Mouse (Mus musculus) granulocyte monocyte progenitor cell, adult 5-6 weeks (primary cell): ENCODE results near the gene Cacna1s. TPM values are rescaled to one million over a fixed set of nuclear protein-coding genes. Genes with fewer than 3 reads are reported as not detected.

Experiments used
- ATAC-seq: replicated peaks from 2 replicates; pipeline ENCODE4 v1.8.0; 2016; ENCODE audit warnings: mild to moderate bottlenecking, moderate TSS enrichment, inconsistent platforms; ENCODE audit not compliant: poor library complexity, severe bottlenecking
- total RNA-seq, 2 experiments: library from RNA; stranded (forward) in 1 of 2; stranded (reverse) in 1 of 2; fragments of 200-712, 200-1000 nt in 1 of 2; fragments of >200 nt in 1 of 2; fragmentation: Nextera tagmentation in 1 of 2; gene quantifications; 2 replicates each; pipeline ENCODE4 v1.2.3; 2014 to 2017

The Cacna1s gene
- total RNA-seq (2014; fragmentation: Nextera tagmentation) (not detected in 2 replicates), total RNA-seq (2017) (not detected in 2 replicates)

- no peak for ATAC-seq
Observed at GRCm38 (mm10) chr1:136052547-136052946, at the start of gene Cacna1s. TSS of gene Cacna1s (plus strand) at chr1:136052750.

DNA sequence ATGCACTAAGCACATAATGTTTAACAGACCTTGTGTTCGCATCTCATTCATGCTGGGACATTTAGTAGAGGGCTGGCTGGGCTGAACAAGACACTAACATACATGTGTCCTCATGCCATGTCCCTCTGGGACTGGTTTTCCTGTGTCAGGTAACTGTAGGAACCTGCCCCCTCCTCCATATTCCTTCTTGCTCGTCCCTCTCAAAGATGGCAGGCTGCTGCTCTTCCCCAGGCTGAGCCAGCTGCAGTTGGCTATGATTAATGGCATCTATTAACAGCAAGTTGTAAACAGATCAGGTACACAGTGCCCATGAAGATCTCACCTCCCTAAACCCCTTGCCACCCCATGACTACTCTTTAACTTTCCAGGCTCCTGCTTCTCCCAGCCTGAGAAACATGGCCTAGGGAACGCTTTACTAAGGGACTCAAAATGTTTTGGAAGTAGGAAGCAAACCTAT, 46.2 kb upstream of the Cacna1s start, which contains the start of gene Igfn1:
Igfn1 (minus strand) TSS at position 51 of the 457 bp plus-strand sequence.
- no peak for ATAC-seq

GRCm38 (mm10) chr1:136007211-136008158, 45.1 kb upstream of the Cacna1s start, which contains the start of gene Tmem9:
TSS of gene Tmem9 (plus strand) at chr1:136008150.
- peak; percentile 98 for ATAC-seq

DNA sequence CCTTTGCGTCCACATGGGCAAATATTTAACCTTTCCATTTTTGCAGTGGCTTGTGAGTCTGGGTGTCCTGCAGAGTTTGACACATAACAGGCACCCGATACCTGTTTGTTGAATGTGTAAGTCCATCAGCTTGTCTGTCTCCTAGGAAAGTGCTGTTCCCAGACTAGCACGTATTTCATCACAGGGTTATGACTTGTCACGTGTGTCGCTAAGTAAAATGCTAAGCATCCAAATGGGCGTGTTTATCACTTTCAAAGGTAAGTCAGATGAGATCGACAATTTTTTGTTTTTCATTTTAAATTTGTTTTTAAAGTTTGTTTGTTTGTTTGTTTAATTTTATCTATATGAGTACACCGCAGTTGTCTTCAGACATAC, 44.4 kb upstream of the Cacna1s start:
- ATAC-seq: peak; percentile 40

DNA sequence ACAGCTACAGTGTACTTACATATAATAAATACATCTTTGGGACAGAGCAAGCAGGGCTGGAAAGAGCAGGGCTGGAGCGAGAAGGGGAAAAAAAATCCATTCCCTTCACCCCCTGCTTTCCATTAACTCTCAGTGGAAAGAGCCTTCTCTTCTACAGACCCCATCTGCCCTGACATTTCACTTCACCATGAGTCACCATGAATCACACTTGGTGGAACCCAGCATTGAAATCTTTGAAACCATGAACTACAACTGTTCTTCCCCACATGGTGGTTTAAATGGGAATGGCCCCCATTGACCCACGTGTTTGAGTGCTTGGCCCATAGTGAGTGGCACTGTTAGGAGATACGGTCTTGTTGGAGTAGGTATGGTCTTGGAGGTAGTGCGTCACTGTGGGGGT, 42.3 kb upstream of the Cacna1s start:
- no peak for ATAC-seq

DNA sequence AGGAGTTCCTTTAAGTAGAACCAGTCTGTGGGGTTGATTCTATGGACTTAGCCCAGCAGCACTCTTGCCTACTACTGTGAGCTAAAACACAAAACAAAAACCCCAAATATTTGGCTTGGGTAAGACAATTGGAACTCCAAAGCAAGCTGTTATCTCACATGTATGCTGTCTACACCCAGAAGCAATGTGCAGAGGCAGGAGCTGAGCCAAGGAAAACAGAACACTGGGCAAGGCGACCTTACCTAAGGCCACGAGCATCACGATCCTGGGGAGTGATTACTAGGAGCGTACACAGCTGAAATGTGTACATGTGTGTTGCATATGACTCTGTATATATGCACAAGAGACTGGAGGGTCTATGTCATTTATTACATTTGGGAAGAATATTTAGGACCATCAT, 39.0 kb upstream of the Cacna1s start:
- no peak for ATAC-seq

DNA sequence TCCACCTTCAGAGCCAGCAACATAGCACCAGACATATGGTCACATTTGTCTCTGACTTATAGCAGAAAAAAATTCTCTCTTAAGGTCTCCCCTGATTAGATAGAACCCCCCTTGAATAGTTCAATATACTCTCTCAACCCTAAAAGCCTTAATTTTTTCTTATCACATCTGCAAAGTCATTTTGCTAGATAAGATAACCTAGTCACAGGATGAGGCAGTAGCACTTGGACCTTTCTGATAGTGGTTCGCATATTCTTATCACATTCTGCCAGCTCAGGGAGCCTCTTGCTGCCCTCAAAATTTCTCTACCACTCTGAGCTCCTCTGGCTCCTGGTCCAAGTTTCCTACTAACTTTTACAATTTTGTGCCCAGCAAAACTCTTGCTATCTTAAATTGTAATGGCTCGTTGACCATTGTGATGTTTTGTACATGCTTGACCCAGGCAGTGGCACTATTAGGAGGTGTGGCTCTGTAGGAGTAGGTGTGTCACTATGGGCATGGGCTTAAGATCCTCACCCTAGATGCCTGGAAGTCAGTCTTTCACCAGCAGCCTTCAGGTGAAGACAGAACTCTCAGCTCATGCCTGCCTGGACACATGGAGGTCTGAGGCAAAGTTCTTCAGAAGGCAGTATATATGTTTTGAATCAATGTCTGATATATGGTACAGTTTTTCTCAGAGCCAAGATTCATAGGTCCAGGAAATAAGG, 37.6 kb upstream of the Cacna1s start:
- no peak for ATAC-seq

- no peak for ATAC-seq
Observed at GRCm38 (mm10) chr1:136017307-136017706, 35.2 kb upstream of the Cacna1s start.

- peak; percentile 99 for ATAC-seq
Observed at GRCm38 (mm10) chr1:136017907-136018313, 34.6 kb upstream of the Cacna1s start.

DNA sequence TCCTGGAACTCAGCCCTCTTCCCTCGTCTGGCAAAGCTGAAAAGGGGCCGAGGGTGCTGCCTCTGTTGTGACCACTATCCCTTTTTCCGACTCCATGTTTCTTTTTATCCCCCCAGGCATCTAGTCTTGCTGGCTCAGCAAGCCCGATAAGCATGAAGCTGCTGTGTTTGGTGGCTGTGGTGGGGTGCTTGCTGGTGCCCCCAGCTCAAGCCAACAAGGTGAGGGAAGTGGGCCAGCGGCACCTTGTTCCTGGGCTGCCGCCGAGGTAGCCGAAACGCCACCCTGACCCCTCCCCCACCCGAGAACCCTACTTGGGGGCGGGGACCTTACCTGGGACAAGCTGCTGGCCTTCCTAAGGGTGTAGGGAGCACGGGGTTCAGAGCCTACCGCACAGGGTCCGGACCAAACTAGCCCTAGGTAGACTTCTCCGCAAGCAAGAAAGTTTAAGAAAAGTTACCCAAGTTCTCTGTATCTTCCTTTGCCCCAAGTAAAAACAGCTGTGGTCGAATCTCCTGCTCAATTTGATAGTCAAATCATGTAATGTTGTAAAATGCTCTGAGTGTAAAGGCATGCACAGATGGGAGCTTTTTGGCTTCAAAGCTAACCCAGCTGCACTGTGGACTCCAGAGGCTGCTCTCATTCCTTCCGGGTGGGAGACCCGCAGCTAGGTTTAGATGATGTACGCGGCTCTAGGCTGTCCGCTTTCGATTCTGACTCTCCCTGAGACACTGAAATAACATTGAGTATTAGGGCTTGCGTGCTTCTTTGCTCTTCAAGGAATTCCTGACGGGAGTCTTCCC, 34.0 kb upstream of the Cacna1s start:
- peak; percentile 5; the same call in 1 of the 2 replicates for ATAC-seq

- no peak for ATAC-seq
Observed at GRCm38 (mm10) chr1:136030201-136030600, 22.3 kb upstream of the Cacna1s start.

GRCm38 (mm10) chr1:136031697-136032096, 20.9 kb upstream of the Cacna1s start:
- no peak for ATAC-seq

DNA sequence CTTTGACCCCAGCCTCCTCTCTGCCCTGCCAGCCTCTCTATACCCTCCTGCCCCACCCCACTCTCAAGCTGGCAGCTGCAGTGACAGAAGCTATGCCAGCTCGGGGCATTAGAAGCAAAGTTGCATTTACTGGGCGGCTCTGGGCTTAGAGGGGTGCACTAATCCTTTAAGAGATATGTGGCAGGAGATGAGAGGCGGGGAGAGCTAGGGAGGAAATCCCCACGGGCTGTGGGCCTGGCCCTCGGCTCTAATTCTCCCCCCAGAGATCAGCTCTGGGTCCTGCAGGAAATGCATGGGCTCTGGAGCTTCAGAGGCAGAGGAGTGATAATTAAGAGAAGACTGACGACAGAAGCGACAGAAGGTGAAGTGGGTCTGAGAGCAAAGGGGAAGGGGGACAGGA, 19.6 kb upstream of the Cacna1s start:
- ATAC-seq: no peak

- ATAC-seq: no peak
Observed at GRCm38 (mm10) chr1:136038746-136039538, 13.6 kb upstream of the Cacna1s start.

- no peak for ATAC-seq
Observed at GRCm38 (mm10) chr1:136040452-136040851, 12.1 kb upstream of the Cacna1s start.

- no peak for ATAC-seq
Observed at GRCm38 (mm10) chr1:136040874-136041273, 11.7 kb upstream of the Cacna1s start.

GRCm38 (mm10) chr1:136045774-136046173, 6.8 kb upstream of the Cacna1s start:
- peak; percentile 70 for ATAC-seq

DNA sequence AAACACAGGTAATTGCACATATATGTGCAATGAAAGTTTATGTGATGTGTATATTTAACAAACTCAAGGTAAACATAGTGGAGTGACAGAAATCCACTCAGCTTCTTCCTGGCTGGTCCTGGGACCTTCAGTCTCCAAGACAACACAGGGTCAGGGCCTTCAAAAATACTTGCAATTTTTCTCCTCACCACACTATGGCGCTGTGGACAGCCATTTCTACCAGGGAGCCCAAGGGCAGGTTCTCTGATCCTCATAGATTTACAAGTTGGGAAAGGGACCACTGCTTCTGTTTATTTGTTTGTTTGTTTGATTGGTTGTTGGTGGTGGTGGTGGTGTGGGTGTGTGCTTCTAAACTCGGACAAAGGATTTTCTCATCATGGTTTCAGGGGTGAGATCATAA, 5.1 kb upstream of the Cacna1s start:
- ATAC-seq: peak; percentile 50; the same call in 1 of the 2 replicates

GRCm38 (mm10) chr1:136047894-136048293, 4.7 kb upstream of the Cacna1s start:
- no peak for ATAC-seq
